23 mouse cellular contexts compared by ENCODE assay signal in the genomic region with DNA sequence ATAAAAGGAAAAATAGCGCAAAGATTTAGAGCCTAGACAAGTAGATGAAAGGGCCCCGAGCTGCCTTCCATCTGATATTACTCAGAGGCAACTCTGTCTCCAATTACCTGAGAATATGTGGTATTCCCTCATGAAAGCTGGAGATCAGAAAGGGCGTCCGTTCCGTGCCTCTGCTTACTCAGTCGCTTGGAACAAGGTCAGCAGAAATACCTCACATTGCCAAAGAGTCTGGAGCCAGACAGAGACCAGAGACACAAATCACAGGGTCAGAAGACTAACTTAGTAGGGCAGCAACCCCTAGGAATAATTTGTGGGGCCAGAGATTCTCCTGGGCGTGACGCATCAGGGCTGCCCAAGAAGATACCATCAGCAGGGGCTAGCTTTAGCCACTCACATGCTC.
DNase-seq lines count a peak whose midpoint lies in the region; ATAC-seq lines count a peak whose summit lies in the region.
"Had no signal": no experiment of that assay in that cellular context is flagged by ENCODE, and none has a peak within 500 bp of the region (broad histone marks: within the 10 kb centered on the region; RNA-seq: fewer than 3 reads in every experiment).

No protein-coding gene starts in this region.

- H3K9me3 ChIP-seq in embryonic facial prominence, embryonic 14.5 days (ENCODE audit: control insufficient read depth, low read length), result no peaks in the 10 kb centered on the region
- H3K9me3 ChIP-seq: forebrain, embryonic 13.5 days; hindbrain, embryonic 15.5 days; lung, embryonic 15.5 days; neural tube, embryonic 12.5 days had no signal

- no peak for ATAC-seq in embryonic facial prominence, embryonic 14.5 days (ENCODE audit: low read depth)
- ATAC-seq: forebrain, embryonic 13.5 days had no signal

- DNase-seq in embryo, embryonic 11 days, result peak; percentile 11
- DNase-seq in embryo, embryonic 9.5 days (ENCODE audit: extremely low spot score), result no peak
- DNase-seq in embryonic facial prominence, embryonic 14.5 days (ENCODE audit: low spot score), result peak; percentile 9
- DNase-seq in kidney, adult 9 months, result peak; percentile 67
- peak; percentile 14 for DNase-seq in kidney, postnatal 14 days
- DNase-seq in adrenal gland, adult 2 months, result no peak
- no peak for DNase-seq in spleen, postnatal 4 days (ENCODE audit: low spot score in 2 of 2)
- no peak for DNase-seq in thymus, postnatal 36 days
- DNase-seq: adrenal gland, adult 8-10 months; cerebellum, adult 11-12 months; cerebellum, postnatal 25 days; lung, postnatal 36 days; midbrain, embryonic 14.5 days; retina, postnatal 1 day; right cerebral cortex, postnatal 25 days; thymus, postnatal 14 days had no signal

- H3K27me3 ChIP-seq in embryonic facial prominence, embryonic 14.5 days (replicated peaks; ENCODE audit: control insufficient read depth, insufficient read depth, low read length), result no peaks in the 10 kb centered on the region
- H3K27me3 ChIP-seq: forebrain, embryonic 13.5 days; hindbrain, embryonic 15.5 days; lung, embryonic 15.5 days; neural tube, embryonic 12.5 days had no signal

- no peak overlapping the region for H3K9ac ChIP-seq in embryonic facial prominence, embryonic 14.5 days (ENCODE audit: low read depth, low read length)
- H3K9ac ChIP-seq: forebrain, embryonic 13.5 days; hindbrain, embryonic 15.5 days; liver, embryonic 14.5 days; lung, embryonic 15.5 days; neural tube, embryonic 12.5 days had no signal

- no peak overlapping the region for H3K4me3 ChIP-seq in embryonic facial prominence, embryonic 14.5 days (ENCODE audit: low read depth, low read length)
- H3K4me3 ChIP-seq: forebrain, embryonic 13.5 days; hindbrain, embryonic 15.5 days; layer of hippocampus, adult 2 months; lung, embryonic 15.5 days; neural tube, embryonic 12.5 days had no signal

- no peaks in the 10 kb centered on the region for H3K36me3 ChIP-seq in embryonic facial prominence, embryonic 14.5 days (ENCODE audit: control insufficient read depth, insufficient read depth, low read length)
- H3K36me3 ChIP-seq: hindbrain, embryonic 15.5 days; lung, embryonic 15.5 days; neural tube, embryonic 12.5 days had no signal

- no peak overlapping the region for H3K4me2 ChIP-seq in embryonic facial prominence, embryonic 14.5 days (ENCODE audit: low read depth, low read length)
- H3K4me2 ChIP-seq: forebrain, embryonic 13.5 days; heart, embryonic 11.5 days; hindbrain, embryonic 15.5 days; lung, embryonic 15.5 days; neural tube, embryonic 12.5 days had no signal

- WGBS in embryonic facial prominence, embryonic 14.5 days, result 45% methylated on average over 8 of the region's 8 CpGs

- no peaks in the 10 kb centered on the region for H3K4me1 ChIP-seq in embryonic facial prominence, embryonic 14.5 days (ENCODE audit: control insufficient read depth, insufficient read depth, low read length)
- H3K4me1 ChIP-seq: forebrain, embryonic 13.5 days; hindbrain, embryonic 15.5 days; lung, embryonic 15.5 days; neural tube, embryonic 12.5 days had no signal

- H3K27ac ChIP-seq in embryonic facial prominence, embryonic 14.5 days (replicated peaks; ENCODE audit: low read depth, low read length), result no peak overlapping the region
- H3K27ac ChIP-seq: forebrain, embryonic 13.5 days; hindbrain, embryonic 15.5 days; layer of hippocampus, adult 2 months; liver, embryonic 14.5 days; lung, embryonic 15.5 days; neural tube, embryonic 12.5 days had no signal

Comparison
In these comparisons a context has a peak if more than half of its experiments do, and no peak if none do; other contexts are left out.
1. DNase-seq: peak in embryo, embryonic 11 days (single experiment), embryonic facial prominence, embryonic 14.5 days (single experiment), kidney, adult 9 months (single experiment) and kidney, postnatal 14 days (single experiment); none in embryo, embryonic 9.5 days (single experiment), adrenal gland, adult 2 months (single experiment), spleen, postnatal 4 days (0 of 2) and thymus, postnatal 36 days (0 of 2).